Mouse (Mus musculus) megakaryocyte, adult 5-6 weeks (primary cell): ENCODE data around the gene Lrmp. TPM values are rescaled to one million over a fixed set of nuclear protein-coding genes. Genes with fewer than 3 reads are reported as not detected.
"Not testable (repeated sequence)": the region's sequence is repeated elsewhere in the genome, so short reads cannot be mapped to it uniquely, and the experiment has no call there.

Experiments used
- ATAC-seq: 2 replicates; pipeline ENCODE4 v1.8.0; 2016; ENCODE audit warnings: mild to moderate bottlenecking, inconsistent platforms; ENCODE audit not compliant: poor library complexity, severe bottlenecking
- total RNA-seq, 2 experiments: library from RNA; stranded (forward) in 1 of 2; stranded (reverse) in 1 of 2; fragments of 153-499, 151-499 nt in 1 of 2; fragments of 221-1000, 200-1000 nt in 1 of 2; gene quantifications; 2 replicates each; pipeline versions ENCODE4 v1.2.3 to v1.2.4; 2015 to 2017

Gene Lrmp
- total RNA-seq, 2 experiments from 2014 or later: 44.5 to 92.7 TPM

DNA sequence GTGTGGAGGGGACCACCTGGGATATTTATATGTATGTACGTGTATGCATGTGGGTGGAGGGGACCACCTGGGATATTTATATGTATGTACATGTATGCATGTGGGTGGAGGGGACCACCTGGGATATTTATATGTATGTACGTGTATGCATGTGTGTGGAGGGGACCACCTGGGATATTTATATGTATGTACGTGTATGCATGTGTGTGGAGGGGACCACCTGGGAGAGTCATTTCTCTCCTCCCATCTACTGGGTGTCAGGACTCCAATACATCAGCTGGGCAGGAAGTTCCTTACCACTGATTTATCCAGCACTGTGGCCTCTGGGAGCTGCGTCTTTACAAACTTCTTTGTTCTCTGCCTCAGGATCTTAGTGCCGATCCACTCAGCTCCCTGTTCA lies 17.5 kb downstream of the Lrmp start:
- ATAC-seq: not testable (repeated sequence)

- ATAC-seq: no peak
Observed at GRCm38 (mm10) chr6:145135295-145135694, 19.8 kb downstream of the Lrmp start.

GRCm38 (mm10) chr6:145135804-145136203 lies 20.4 kb downstream of the Lrmp start:
- no peak for ATAC-seq

DNA sequence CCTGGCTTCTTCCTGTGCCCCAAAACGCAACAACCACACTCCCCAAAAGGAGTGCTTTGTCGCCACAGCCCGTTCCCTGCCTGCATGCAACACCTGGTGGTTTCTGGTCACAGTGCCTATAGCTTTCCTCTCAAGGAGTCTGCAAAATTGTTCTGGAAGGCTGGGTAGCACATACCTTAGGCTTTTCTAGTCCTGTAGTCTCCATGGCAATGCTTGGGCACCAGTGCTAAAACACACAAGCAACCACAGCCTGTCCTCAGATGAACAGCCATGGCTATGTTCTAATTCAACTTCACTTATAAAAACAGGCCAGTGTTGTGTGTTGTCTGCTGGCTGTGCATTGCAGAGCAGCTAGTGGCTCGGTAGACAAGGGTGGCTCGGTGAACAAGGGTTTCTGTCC lies 21.4 kb downstream of the Lrmp start:
- ATAC-seq: no peak

DNA sequence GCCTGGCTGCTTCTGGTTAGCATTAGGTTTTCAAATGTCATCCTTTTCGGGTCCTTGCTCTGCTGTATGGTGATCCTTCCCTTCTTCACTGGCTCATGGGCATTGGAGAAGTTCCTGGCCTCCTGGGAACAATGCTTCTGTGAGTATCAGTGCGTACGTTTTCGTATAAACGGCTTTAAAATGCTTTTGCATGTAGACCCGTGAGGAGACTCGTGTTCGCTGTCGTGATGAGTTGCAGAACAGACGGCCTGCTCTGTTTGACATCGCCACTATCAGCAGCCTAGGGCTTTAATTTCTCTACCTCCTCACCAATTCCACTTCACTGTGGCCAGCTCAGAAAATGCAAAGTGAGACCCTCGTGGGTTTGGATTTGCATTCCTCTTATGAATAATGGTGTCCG lies 23.8 kb downstream of the Lrmp start:
- no peak for ATAC-seq

DNA sequence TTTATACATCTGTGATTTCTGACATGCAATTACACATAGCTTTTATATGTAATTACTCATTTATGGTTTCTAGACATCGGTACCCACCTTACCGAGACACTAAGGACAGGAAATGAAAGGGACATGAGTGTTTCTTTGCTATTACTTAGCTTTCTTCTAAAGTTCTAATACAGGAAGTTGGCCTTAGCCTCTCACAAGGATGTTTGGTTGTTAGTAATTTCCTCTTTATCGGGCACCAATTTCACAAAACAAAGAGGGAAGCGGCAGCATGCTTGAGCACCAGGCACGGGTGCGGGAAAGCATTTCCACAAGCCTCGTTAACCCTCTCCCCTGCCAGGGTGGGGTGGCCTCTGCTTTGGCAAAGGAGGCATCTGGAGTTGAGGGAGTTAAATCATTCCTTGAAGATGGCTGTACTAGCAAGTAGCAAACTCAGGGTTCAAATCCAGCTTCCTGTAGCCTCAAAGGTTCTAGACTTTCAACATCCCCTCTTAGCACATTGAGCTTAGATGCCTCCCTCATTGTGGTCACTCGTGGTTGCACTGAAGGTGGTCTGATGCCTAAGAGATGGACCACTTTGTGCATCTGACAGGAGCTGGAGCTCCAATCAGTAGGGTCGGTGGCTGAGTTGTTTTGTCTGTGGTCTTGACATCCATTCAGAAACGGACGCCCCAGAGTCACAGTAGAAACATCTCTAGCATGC lies 24.5 kb downstream of the Lrmp start:
- peak; percentile 90 for ATAC-seq

GRCm38 (mm10) chr6:145140706-145141105 lies 25.3 kb downstream of the Lrmp start:
- no peak for ATAC-seq

DNA sequence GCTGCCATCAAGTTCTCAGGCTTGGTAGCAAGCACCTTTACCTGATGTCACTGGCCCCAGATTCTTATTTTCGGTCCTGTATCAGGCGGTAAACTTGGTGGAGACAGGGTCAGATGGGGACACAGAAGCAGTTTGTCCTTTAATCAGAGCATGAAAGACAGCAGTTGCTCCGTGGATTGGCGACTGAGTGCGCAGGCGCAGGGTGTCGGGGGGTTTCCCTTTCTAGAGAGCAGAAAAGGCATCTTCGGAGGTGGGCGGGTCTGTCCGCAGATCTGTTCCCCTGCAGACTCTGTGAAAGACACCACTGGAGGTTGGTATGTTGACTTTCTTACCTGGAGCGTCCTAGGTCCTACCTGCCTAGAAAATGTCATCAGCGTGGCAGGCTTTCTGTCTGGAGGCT lies 26.4 kb downstream of the Lrmp start:
- ATAC-seq: no peak

DNA sequence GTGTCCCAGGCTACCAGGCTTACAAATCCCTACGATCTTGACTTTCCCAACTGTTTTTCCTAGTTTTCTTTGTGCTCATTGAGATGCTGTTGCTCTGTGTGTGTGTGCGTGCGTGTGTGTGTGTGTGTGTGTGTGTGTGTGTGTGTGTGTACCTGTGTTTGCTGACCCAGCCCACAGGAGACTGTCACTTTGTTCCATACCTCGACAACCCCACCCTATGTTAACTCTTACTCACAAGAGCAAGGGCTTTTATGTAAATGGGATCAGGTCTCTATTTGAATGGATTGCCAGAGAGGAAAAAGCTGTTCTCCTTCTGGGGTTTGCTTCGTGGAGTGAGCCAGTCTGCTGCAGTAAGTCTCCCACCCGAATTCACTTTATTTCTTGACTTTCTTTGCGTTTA lies 29.7 kb downstream of the Lrmp start:
- ATAC-seq: no peak

- ATAC-seq: no peak
Observed at GRCm38 (mm10) chr6:145147716-145148115, 32.3 kb downstream of the Lrmp start.

GRCm38 (mm10) chr6:145149054-145149453 lies 33.6 kb downstream of the Lrmp start:
- ATAC-seq: peak; percentile 97

DNA sequence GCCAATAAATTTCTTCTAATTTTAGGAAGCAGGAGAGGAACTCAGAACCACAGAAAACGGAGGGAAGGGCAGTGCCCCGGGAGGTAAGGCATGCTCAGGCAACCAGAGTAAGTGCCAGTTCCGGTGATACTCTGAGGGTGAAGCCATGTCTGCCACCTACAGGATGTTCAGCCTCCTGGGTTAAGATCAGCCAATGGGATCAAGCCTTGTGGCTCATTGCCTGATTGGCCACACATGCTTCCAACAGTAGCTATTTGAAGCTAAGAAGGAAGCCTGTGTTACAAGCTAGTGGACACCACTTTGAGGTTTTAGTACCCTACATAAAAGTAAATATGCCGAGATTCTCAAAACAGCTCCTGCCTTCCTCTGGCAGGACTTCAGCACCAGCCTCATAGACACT lies 43.2 kb downstream of the Lrmp start:
- peak; percentile 67 for ATAC-seq

GRCm38 (mm10) chr6:145160581-145160980 lies 45.1 kb downstream of the Lrmp start:
- no peak for ATAC-seq

DNA sequence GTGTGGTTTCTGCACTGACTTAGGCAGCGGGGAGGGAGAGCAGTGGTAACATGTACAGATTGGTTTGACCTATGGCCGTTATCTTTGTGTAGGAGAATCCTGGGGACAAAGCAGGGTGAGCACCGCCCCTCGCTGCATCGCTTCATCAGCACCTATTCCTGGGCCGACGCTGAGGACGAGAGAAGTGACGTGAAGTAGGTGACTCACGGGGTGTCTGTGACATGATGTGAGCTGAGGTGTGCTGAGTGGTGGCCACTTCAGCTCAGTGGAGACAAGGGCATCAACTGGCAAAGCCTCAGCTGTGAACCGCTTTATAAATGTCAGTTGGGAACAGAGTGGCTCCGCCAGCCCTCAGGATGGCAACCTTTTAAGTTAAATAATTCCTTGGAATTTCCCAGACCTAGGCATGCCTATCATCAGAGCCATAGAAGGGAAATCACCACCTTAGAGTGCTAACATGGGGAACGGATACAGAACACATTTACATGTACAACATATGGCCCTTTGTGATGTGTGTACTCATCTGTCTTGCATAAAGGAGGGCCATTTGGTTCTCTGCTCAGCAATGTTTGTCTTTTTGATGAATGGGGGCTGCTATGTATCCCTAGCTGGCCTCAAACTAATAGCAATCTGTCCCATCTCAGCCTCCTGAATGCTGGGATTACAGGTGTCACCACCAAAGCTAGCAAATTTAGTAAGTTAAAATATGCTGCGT lies 56.6 kb downstream of the Lrmp start:
- ATAC-seq: no peak

DNA sequence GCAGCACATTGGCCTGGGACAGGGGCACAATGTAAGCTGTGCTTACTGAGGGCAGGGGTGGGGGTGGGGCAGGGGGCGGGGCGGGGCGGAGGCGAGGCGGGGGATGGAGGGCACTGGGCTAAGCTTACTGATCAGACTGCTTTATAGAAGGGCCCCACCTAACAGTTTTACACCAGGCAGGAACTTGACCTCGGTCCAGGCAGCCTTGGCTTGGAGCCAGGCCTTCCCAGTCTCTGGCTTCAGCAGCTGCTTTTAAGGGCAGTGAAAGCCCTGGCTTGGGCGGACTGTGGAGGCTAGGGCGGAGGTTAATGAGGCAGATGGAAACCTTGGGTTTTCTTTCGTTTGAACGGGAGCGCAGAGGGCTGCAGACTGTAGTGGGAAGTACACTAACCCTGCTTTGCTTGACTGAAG lies 58.3 kb downstream of the Lrmp start:
- ATAC-seq: no peak

- no peak for ATAC-seq
Observed at GRCm38 (mm10) chr6:145175571-145175981, 60.1 kb downstream of the Lrmp start.

- ATAC-seq: no peak
Observed at GRCm38 (mm10) chr6:145176474-145176873, 61.0 kb downstream of the Lrmp start.

DNA sequence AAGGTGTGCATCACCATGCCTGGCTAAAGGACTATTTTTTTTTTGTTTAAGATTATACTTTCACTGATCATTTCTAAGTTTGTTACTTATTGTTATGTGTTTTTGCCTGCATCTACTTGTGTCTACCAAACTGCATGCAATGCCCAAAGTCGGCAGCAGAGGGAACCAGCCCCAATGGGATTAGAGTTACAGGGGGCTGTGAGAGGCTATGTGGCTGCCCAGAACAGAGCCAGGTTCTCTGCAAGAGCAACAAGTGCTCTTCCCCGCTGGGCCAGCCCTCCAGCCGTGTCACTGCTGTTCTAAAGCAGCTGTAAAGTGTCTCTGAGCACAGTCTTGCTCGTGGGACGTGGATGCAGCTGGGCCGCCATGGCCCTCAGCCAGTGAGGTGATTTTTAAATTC lies 64.2 kb downstream of the Lrmp start:
- ATAC-seq: peak; percentile 73

- ATAC-seq: no peak
Observed at GRCm38 (mm10) chr6:145182044-145182443, 66.6 kb downstream of the Lrmp start.

DNA sequence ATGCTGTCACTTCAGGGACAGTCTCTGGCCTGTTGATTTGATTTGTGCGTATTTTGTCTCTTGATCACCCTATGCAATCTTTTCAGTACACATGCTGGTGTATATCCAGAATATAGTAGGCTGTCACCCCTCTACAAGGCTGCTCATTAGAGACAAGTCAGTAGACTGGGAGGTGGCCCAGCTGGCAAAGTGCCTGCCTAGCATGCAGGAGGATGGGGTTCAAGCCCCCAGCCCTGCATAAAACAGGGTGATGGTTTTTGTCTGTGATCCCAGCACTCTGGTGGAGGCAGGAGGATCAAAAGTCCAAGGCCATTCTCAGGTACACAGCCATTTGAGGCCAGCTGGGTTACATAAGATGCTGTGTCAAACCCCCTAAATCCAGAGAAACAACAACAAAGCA lies 70.6 kb downstream of the Lrmp start:
- ATAC-seq: no peak

DNA sequence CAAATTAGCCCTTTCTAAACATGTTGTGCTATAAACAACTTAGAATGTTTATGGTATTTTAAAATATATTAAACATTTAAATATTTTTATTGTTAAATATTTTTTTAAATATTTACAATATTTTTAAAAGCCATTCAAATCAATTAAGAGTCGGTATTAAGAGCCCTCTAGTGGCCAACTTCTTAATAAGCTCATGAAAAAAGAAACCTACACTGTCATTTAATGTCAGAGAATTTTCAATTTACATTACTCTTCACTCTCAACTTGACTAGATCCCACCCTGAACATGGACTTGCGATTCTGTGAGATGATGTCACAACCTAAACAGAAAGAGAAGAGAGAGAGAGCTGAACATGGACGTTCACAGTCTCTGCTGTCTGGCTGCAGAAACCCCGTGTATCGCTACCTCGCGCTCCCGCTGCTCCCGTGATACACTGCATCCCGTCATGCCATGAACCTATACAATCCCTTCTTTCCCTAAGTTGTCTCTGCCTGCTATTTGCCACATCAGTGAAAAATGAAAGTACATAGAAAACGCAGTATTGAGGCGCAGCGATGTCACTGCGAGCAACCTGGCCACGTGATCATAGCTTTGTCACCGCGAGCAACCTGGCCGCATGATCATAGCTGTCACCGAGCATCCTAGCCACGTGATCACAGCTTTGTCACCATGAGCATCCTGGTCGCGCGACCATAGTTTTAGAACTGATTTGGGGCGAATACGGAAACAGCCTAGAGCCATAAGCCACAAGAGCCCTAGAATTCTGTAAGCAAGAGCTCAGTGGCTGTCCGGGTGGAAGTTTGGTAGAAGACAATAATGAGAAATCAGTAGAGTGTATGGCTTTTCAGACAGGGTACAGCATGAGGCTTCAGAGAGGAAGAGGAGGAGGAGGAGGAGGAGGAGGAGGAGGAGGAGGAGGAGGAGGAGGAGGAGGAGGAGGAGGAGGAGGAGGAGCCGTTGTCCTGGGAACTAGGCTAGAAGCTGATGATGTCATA lies 71.9 kb downstream of the Lrmp start:
- peak; percentile 75 for ATAC-seq
